Mouse (Mus musculus): Measurements from ENCODE around the gene Chml. TPM values are rescaled to one million over a fixed set of nuclear protein-coding genes. Genes with fewer than 3 reads are reported as not detected.

Gene Chml
- polyA plus RNA-seq (2015; fragmentation: Nextera tagmentation; extraction: Ambion mirVana) = 2.0 and 2.4 TPM in 2 replicates

GRCm38 (mm10) chr1:175692246-175692996 is at the start of gene Chml, which contains the start of gene Opn3:
TSS of gene Chml (minus strand) at chr1:175692901.
TSS of gene Opn3 (minus strand) at chr1:175692776.
- peak within 1 kb of the TSS; percentile 75 for H3K4me3 ChIP-seq
- under 1% methylated on average over 59 of the region's 73 CpGs for WGBS

GRCm38 (mm10) chr1:175725771-175726170 is 33.1 kb upstream of the Chml start:
- Histone ChIP-seq H3K4me3 (no peak overlapping the region), H3K4me2 (replicated peaks) (no peak overlapping the region), H3K27ac (replicated peaks) (no peak overlapping the region), H3K9ac (replicated peaks) (no peak overlapping the region), H3K36me3 (no peaks in the 10 kb centered on the region), H3K27me3 (no peaks in the 10 kb centered on the region), H3K9me3 (no peaks in the 10 kb centered on the region), H3K4me1 (no peaks in the 10 kb centered on the region)
- no peak for ATAC-seq (replicated peaks)
- 45% methylated on average over 7 of the region's 7 CpGs for WGBS

More at GRCm38 (mm10) chr1:175692246-175692996, at the start of gene Chml, which contains the start of gene Opn3:
- peak within 1 kb of the TSS; percentile 92 for H3K4me2 ChIP-seq (replicated peaks)
- peaks cover 20% of the 10 kb centered on the region for H3K4me1 ChIP-seq
- peak; percentile 97 for ATAC-seq (replicated peaks)
- H3K27me3 ChIP-seq = no peaks in the 10 kb centered on the region
- peak within 1 kb of the TSS; percentile 88 for H3K27ac ChIP-seq (replicated peaks)
- peak within 1 kb of the TSS; percentile 77 for H3K9ac ChIP-seq (replicated peaks)
- H3K9me3 ChIP-seq = no peaks in the 10 kb centered on the region
- peaks cover 4% of the 10 kb centered on the region; the same call in 1 of the 2 replicates for H3K36me3 ChIP-seq

DNA sequence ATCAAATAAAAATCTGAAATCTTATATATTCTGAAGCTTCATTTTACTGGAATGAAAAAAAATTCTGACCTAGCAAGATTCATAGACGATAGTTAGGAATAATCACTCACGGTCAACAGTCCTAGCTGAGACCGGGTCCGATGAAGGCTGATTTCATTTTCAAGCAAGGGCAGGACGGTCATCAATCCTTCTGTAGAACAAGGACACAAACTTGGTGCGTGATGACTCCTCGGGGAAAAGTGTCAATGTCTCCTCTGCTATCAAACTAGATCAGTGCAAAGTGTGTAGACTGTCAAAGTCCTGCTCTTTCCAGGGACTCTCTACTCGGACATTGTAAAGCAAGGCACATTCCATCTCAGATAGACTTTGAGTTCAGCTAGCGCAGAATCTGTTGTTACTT is 24.1 kb upstream of the Chml start:
- WGBS = 95% methylated on average over 9 of the region's 9 CpGs
- Histone ChIP-seq H3K9me3 (no peaks in the 10 kb centered on the region), H3K9ac (replicated peaks) (no peak overlapping the region), H3K4me1 (no peaks in the 10 kb centered on the region), H3K27ac (replicated peaks) (no peak overlapping the region), H3K4me3 (no peak overlapping the region), H3K27me3 (no peaks in the 10 kb centered on the region), H3K36me3 (no peaks in the 10 kb centered on the region), H3K4me2 (replicated peaks) (no peak overlapping the region)
- no peak for ATAC-seq (replicated peaks)

DNA sequence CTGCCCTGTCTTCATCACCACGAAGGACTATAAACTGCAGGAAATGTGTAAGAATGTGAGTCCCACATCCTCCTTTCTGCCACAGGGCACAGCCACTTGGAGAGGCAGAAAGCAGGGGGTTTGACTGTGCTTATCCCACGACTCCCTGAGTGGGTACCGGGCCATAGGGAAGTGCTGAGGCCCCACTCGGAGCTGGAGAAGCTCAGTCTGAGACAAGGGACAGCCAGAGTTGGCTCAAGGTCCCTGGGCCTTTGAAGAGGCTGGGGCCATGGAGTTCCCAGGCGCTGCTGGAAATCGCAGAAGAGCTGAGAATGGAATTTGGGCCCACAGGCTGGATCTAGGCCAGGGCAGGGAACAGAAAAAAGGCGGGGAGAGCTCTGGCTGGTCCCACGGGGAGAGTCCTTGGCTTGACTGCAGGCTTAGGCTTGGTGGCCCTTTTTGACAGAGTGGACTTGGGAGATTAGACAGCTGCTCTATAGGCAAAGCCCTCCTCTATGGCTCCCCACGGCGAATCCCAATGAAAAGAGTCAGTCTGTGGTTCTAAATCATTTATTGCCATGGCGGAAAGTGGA is 19.7 kb upstream of the Chml start:
- 78% methylated on average over 11 of the region's 11 CpGs for WGBS
- Histone ChIP-seq H3K27ac (replicated peaks) (no peak overlapping the region), H3K27me3 (no peaks in the 10 kb centered on the region)

DNA sequence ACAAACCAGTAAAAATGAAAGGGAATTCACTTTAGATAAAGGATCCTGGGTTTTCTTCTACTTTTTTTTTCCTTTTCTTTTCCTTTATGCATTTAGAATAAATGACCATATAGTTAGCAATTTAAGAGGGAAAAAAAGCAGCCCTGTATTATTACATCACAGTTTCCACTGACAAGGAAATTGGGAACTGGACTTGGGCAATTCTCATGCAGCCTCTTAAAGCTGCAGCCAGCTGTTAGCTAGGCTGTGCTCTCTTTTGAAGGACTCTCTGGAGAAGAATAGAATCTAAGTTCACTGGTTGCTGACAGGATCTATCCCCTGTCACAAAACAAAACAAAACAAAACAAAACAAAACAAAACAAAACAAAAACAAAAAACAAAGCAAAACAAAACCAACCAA is 15.3 kb upstream of the Chml start:
- H3K27me3 ChIP-seq = no peaks in the 10 kb centered on the region
- H3K9me3 ChIP-seq = no peaks in the 10 kb centered on the region
- ATAC-seq (replicated peaks) = no peak
- no peak overlapping the region for H3K27ac ChIP-seq (replicated peaks)
- no peaks in the 10 kb centered on the region for H3K36me3 ChIP-seq
- H3K9ac ChIP-seq (replicated peaks) = no peak overlapping the region
- H3K4me1 ChIP-seq = no peaks in the 10 kb centered on the region
- no peak overlapping the region for H3K4me2 ChIP-seq (replicated peaks)
- H3K4me3 ChIP-seq = no peak overlapping the region

More for the DNA sequence above, 19.7 kb upstream of the Chml start:
- H3K9ac ChIP-seq (replicated peaks) = no peak overlapping the region
- no peaks in the 10 kb centered on the region for H3K9me3 ChIP-seq
- no peak overlapping the region for H3K4me2 ChIP-seq (replicated peaks)
- H3K36me3 ChIP-seq = no peaks in the 10 kb centered on the region
- no peak for ATAC-seq (replicated peaks)
- H3K4me1 ChIP-seq = no peaks in the 10 kb centered on the region
- no peak overlapping the region for H3K4me3 ChIP-seq

GRCm38 (mm10) chr1:175707599-175707998 is 14.9 kb upstream of the Chml start:
- H3K9me3 ChIP-seq = no peaks in the 10 kb centered on the region
- H3K4me2 ChIP-seq (replicated peaks) = no peak overlapping the region
- H3K9ac ChIP-seq (replicated peaks) = no peak overlapping the region
- H3K27me3 ChIP-seq = no peaks in the 10 kb centered on the region
- ATAC-seq (replicated peaks) = no peak
- WGBS = 74% methylated on average over 5 of the region's 5 CpGs
- H3K27ac ChIP-seq (replicated peaks) = no peak overlapping the region
- no peaks in the 10 kb centered on the region for H3K4me1 ChIP-seq
- no peak overlapping the region for H3K4me3 ChIP-seq
- no peaks in the 10 kb centered on the region for H3K36me3 ChIP-seq

DNA sequence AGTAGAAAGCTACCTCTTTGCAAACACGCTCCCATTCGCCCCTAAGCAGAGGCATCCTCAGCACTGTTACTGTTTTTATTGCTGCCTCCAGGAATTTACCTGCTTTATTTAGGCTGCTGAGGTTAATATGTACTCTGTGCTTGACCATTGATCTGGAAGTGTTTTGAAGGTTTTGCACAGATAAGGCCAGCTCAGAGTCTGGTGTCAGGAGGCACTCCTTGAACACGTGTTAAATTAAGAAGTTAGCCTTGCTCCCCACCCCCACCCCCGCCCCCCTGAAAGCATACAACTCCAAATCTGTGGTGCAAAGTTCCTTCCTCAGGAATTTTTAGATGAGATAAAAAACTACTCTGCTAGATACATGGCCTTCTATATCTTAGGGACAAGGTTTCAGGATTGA is 8.4 kb upstream of the Chml start:
- no peaks in the 10 kb centered on the region for H3K36me3 ChIP-seq
- no peak overlapping the region for H3K9ac ChIP-seq (replicated peaks)
- H3K4me2 ChIP-seq (replicated peaks) = no peak overlapping the region
- 79% methylated on average over 4 of the region's 4 CpGs for WGBS
- no peak for ATAC-seq (replicated peaks)
- H3K27ac ChIP-seq (replicated peaks) = no peak overlapping the region
- H3K4me3 ChIP-seq = no peak overlapping the region
- H3K9me3 ChIP-seq = no peaks in the 10 kb centered on the region
- no peaks in the 10 kb centered on the region for H3K27me3 ChIP-seq
- H3K4me1 ChIP-seq = no peaks in the 10 kb centered on the region

GRCm38 (mm10) chr1:175699796-175700195 is 7.1 kb upstream of the Chml start:
- H3K27me3 ChIP-seq = no peaks in the 10 kb centered on the region
- no peaks in the 10 kb centered on the region for H3K9me3 ChIP-seq
- no peak overlapping the region for H3K9ac ChIP-seq (replicated peaks)
- no peak overlapping the region for H3K27ac ChIP-seq (replicated peaks)
- ATAC-seq (replicated peaks) = no peak
- no peak overlapping the region for H3K4me2 ChIP-seq (replicated peaks)
- H3K36me3 ChIP-seq = no peaks in the 10 kb centered on the region
- H3K4me1 ChIP-seq = no peaks in the 10 kb centered on the region
- H3K4me3 ChIP-seq = no peak overlapping the region
- WGBS = 41% methylated on average over 4 of the region's 4 CpGs

DNA sequence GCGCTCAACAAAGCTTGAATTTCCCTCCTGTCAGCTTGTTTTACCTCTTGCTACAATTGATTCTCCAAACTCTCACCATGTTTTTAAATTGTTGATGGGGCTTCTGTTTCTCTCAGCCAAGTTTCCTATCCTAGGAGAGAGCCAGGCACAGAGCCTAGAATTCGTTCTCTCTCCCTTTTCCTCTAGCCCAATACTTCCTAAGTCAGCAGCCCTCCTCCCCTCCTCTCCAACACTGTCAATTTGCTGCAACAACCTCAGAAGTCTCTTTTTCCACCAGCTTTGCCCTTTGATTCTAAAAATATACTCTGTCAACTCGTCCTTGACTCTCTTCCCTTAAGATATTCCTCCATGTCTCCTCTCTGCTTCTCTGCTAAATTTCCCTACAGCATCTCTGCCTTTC is 6.7 kb upstream of the Chml start:
- H3K36me3 ChIP-seq = no peaks in the 10 kb centered on the region
- no peak overlapping the region for H3K4me2 ChIP-seq (replicated peaks)
- 66% methylated on average over 3 of the region's 3 CpGs for WGBS
- no peak overlapping the region for H3K27ac ChIP-seq (replicated peaks)
- no peak for ATAC-seq (replicated peaks)
- H3K4me1 ChIP-seq = no peaks in the 10 kb centered on the region
- H3K27me3 ChIP-seq = no peaks in the 10 kb centered on the region
- H3K9ac ChIP-seq (replicated peaks) = no peak overlapping the region
- H3K9me3 ChIP-seq = no peaks in the 10 kb centered on the region
- no peak overlapping the region for H3K4me3 ChIP-seq

DNA sequence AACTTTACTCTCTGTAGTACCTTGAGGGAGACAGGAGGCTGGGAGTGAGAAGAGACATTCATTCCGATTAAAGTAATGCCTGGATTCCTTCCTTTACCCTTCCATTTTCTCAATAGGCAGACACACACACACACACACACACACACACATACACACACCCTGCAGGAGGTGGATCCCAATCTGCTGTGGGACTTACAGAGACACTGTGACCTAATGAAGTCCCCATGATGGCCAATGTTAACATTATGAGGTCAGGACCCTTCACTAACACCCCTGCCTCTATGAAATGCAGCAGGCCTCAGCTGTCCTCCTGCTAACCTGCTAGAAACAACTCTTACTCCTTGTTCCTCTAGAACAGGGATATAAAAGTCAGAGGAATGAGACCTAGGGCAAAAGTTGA is 5.6 kb upstream of the Chml start, which contains the start of gene Wdr64:
Gene Wdr64, plus strand, starts transcription at position 301 of the 400 bp plus-strand sequence.
- Histone ChIP-seq H3K4me3 (no peak within 1 kb of the TSS), H3K4me1 (no peaks in the 10 kb centered on the region), H3K27ac (replicated peaks) (no peak within 1 kb of the TSS), H3K9ac (replicated peaks) (no peak within 1 kb of the TSS), H3K4me2 (replicated peaks) (no peak within 1 kb of the TSS), H3K36me3 (no peaks in the 10 kb centered on the region), H3K27me3 (no peaks in the 10 kb centered on the region), H3K9me3 (no peaks in the 10 kb centered on the region)
- no peak for ATAC-seq (replicated peaks)
- 73% methylated on average over 1 of the region's 1 CpGs for WGBS

DNA sequence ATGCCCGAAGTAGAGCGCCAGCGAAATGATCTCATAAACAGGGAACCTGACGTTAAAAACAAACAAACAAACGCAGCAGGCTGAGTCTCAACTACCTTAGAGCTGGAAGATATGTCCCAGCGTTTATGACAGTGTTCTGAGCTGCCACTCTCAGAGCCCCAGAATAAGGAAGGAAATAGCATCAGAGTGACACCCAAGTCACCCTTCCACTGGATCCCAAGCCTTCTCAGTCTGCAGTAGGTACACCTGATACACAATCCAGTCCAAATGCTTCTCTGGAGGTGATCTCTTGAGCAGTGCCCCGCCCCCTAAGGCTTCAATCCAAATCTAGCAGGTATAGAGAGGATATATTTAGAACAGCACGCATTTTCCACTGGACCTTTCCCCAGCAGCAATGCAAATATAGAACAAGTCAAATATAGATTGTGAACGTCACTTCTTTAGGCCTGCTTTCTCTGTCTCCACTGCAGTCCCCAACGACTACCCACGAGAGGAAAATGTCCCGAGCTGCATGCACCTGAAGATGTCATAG is 794 bp upstream of the Chml start:
- H3K27ac ChIP-seq (replicated peaks) = peak overlapping the region; percentile 88
- H3K4me2 ChIP-seq (replicated peaks) = peak overlapping the region; percentile 92
- H3K4me1 ChIP-seq = peaks cover 20% of the 10 kb centered on the region
- peak; percentile 7 for ATAC-seq (replicated peaks)
- no peaks in the 10 kb centered on the region for H3K36me3 ChIP-seq
- H3K9me3 ChIP-seq = no peaks in the 10 kb centered on the region
- H3K9ac ChIP-seq (replicated peaks) = no peak overlapping the region
- no peaks in the 10 kb centered on the region for H3K27me3 ChIP-seq
- WGBS = 39% methylated on average over 12 of the region's 12 CpGs
- H3K4me3 ChIP-seq = peak overlapping the region; percentile 75

GRCm38 (mm10) chr1:175692997-175693361 is 278 bp upstream of the Chml start:
- no peak; the same call in none of the 2 replicates for ATAC-seq (replicated peaks)

More at GRCm38 (mm10) chr1:175692997-175693361, 278 bp upstream of the Chml start:
- H3K4me1 ChIP-seq = peaks cover 20% of the 10 kb centered on the region
- H3K27ac ChIP-seq (replicated peaks) = peak overlapping the region; percentile 88
- H3K9ac ChIP-seq (replicated peaks) = 0 out of 2 replicates have a peak overlapping the region, but pooled peaks have one; percentile 17
- H3K36me3 ChIP-seq = no peaks in the 10 kb centered on the region
- 1% methylated on average over 17 of the region's 17 CpGs for WGBS
- H3K9me3 ChIP-seq = no peaks in the 10 kb centered on the region
- H3K4me2 ChIP-seq (replicated peaks) = peak overlapping the region; percentile 92
- H3K27me3 ChIP-seq = no peaks in the 10 kb centered on the region
- peak overlapping the region; percentile 75 for H3K4me3 ChIP-seq
